Mouse (Mus musculus): ENCODE results near the gene D230025D16Rik.
"Not testable (repeated sequence)": the region's sequence is repeated elsewhere in the genome, so short reads cannot be mapped to it uniquely, and the experiment has no call there.

The D230025D16Rik gene

DNA sequence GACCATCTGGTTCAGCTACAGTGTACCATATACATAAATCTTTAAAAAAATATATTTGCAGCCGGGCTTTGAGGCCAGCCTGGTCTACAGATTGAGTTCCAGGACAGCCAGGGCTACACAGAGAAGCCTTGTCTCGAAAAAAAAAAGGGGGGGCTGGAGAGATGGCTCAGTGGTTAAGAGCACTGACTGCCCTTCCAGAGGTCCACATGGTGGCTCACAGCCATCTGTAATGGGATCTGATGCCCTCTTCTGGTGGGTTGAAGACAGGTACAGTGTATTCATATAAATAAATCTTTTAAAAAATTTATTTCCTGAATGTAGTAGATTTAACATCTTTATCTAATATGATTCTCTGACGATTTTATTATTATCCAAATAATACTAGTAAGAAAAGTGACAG lies 66.9 kb downstream of the D230025D16Rik start:
- DNase-seq (ENCODE audit: low spot score in 2 of 2) = not testable (repeated sequence)

DNA sequence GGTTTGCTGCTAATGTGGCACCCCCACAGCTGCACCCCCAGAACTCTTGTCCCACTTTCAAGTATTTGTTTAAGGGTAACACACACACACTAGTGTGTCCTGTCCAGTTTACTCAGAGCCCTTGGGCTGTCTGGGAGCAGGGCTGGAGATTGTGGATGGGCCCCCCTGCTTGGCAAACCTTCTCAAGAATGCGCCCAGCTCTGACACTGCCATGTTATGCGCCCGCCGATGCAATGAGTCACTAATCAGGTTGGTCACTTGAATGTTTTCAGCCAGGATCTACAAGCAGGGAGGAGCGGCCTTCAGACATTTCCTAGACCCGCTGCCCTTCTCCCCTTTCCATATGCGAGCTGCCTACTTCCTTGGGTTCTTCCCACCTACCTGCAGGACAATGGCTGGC lies 67.5 kb downstream of the D230025D16Rik start:
- DNase-seq (ENCODE audit: low spot score in 2 of 2) = no peak

DNA sequence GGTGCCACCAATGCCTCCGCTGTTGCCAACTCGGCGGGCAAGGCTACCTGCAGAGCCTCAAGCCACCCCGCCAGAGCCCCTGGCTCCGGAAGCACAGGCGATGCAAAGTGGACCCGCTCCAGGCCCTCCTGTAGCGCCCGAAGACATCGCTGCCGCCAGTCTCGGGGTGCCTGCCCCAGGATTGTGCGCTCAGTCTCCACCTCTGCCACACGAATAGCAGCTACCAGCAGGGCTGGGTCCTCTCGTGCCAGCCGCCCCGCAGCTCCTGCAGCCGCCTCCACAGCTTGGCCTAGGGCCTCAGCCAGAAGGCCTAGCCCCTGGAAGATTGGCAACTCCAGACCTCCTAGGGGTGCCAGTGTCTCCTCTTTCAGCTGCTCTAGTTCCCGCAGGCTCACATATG lies 68.5 kb downstream of the D230025D16Rik start:
- DNase-seq (ENCODE audit: low spot score in 2 of 2) = no peak

DNA sequence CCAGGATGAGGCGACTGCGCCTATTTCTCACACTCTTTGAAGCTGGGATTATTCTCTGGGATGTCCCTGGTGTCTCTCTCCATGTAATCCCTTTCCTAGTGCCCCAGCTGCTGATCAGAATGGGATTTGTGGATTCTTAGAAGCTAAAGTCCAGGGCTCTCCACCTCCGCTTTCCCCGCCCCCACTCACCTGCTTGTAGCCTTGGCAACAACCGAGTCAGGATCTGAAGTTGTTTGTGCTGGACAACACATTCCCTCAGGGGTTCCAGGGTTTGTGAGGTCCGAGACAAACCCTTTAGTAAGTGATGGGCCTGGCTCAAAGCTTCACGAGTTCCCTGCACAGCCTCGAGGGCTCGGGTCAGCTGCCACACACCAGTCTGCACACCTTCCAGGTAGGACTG lies 69.8 kb downstream of the D230025D16Rik start:
- DNase-seq (ENCODE audit: low spot score in 2 of 2) = no peak

DNA sequence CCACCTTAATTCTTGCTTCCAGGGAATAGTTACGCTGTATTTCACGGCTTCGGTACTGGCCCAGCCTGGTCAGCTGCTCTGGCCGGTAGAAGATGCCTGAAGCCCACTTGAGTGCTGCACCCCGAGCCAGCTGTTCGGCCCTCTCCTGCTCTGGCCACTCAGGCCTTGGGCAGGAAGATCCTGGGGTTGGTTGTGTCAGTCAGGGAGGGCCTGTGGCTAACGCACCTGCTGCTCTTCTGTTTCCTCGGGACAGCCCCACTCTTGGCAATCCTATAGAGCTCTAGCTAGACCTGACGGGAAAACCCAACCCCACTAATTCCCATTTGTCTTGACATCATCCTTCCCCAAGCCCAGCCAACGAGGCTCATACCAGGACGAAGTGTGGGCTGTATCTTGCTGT lies 70.3 kb downstream of the D230025D16Rik start:
- no peak for DNase-seq (ENCODE audit: low spot score in 2 of 2)

DNA sequence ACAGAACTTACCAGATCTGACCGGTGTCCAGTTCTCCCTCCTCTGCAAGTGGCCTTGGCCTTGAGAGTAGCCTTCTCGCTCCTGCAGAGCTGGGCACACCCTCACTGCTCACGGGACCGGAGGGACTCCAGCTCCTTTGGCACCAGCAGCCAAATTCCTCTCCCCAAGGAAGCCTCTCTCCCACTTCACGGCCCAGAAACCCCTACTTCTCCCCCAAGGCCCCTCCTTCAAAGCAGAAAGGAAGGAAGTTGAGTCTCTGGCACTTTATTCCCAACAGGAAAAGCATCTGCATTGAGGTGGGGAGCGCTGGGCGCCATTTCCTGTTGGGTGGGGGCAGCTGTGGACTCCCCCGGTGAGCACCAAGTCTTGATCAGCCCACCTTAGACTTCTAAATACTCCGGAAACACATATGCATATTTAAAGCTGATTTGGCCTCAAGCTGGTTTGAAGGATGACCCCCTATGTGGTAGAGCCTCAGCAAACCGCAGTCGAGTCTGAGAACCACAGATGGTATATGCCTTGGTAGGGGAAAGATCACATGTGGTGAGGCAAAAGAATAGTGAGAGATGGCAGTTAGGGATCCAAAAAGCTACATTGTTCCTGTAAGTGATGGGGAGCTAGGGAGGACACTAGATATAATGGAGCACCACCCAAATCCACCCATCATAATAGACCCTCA lies 71.1 kb downstream of the D230025D16Rik start, which contains the start of gene Exoc3l:
Gene Exoc3l, minus strand, starts transcription at position 207 of the 679 bp plus-strand sequence.
- no peak for DNase-seq (ENCODE audit: low spot score in 2 of 2)

DNA sequence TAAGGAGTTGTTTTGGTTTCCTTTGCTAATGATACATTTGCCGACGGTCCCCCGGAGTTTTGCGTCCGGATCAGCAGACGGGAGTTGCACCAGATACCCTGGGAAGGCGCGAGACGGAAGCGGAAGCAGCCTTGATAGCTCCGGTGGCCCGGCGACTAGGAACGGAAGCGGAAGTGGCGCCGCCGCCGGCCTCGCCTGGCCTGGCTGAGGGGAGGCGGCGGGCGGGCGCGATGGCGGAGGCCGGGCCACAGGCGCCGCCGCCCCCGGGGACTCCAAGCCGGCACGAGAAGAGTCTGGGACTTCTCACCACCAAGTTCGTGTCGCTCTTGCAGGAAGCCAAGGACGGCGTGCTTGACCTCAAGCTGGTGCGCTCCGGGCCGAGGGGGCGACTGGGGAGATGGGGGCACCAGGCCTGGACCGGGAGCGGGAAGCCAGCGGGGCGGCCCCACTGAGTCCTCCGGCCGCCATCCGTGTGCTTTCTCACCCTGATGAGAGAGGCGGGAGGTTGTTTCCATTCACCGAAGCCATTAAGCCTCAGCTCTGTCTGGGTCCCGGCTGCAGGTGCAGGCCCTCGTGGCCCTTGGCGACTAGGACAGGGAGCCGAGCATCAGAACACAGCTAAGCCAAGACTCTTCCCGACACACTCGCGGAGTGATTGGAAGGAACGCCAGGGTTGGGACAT lies 72.7 kb downstream of the D230025D16Rik start, which contains the start of gene E2f4:
Gene E2f4, plus strand, starts transcription at position 153 of the 682 bp plus-strand sequence.
- peak; percentile 92 to 93 for DNase-seq (ENCODE audit: low spot score in 2 of 2)

DNA sequence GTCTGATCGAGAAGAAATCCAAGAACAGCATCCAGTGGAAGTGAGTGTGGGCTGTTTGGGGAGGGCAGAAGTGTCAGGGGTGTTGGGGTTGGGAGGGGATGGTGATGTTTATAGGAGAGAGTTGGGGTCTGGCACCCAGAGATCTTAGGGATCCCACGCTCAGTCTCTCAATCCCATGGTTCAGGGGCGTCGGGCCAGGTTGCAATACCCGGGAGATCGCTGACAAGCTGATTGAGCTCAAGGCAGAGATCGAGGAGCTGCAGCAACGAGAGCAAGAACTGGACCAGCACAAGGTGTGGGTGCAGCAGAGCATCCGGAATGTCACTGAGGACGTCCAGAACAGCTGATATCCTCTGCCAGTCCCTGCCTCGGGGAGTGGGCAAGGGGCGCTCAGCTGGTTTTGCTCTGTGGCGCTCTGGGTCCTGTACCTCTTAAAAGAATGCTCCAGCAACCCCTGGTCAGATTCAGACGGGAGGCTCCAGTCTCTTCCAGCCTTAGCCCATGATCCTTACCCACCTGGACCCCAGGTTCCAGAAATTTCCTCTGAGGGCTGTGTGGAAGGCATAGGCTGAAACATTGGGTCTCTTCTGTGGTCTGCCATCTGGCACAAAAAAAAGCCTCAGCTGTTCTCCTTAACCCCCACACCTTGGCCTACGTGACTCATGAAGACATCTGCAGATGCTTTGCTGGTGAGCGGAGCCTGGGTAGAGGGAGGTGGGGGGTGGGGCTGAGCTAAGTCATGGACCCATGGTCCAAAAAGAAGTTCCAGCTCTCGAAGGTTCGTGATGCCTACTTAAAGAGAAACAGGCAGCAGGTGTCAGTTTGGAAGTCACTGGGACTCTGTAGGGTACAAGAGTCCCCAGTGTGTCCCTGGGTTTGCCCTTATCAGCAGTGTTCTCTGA lies 73.7 kb downstream of the D230025D16Rik start:
- no peak for DNase-seq (ENCODE audit: low spot score in 2 of 2)

DNA sequence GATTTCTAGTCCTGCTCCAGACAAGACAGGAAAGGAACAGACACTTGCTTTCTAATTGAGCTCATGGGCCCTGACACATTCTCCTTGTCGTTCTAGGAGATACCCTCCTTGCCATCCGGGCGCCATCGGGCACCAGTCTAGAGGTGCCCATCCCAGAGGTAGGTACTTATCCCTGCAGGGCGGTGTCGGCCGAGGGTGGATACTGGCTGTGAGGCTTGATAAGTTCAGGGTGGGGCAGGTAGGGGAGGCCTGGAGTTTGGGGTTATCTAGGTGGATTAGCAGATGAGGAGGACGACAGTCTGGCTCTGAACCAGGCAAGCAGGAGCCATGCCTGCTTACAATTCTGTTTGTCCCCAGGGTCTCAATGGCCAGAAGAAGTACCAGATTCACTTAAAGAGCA lies 75.0 kb downstream of the D230025D16Rik start:
- DNase-seq (ENCODE audit: low spot score in 2 of 2) = peak; percentile 75 to 85
